Mouse (Mus musculus) ovary, postnatal 36 days (tissue): ENCODE data around the gene Sh3d19.
"Not testable (repeated sequence)": the region's sequence is repeated elsewhere in the genome, so short reads cannot be mapped to it uniquely, and the experiment has no call there.

Experiments used
- DNase-seq: peaks from one replicate; pipeline ENCODE4 v3.0.0; 2022; ENCODE audit warnings: low spot score, mixed read lengths

Gene Sh3d19

GRCm38 (mm10) chr3:85980036-85980435, 9.1 kb downstream of the Sh3d19 start:
- no peak for DNase-seq

GRCm38 (mm10) chr3:85981761-85982160, 10.9 kb downstream of the Sh3d19 start:
- DNase-seq: not testable (repeated sequence)

- no peak for DNase-seq
Measured at GRCm38 (mm10) chr3:85984537-85984936, 13.6 kb downstream of the Sh3d19 start.

GRCm38 (mm10) chr3:85987225-85987624, 16.3 kb downstream of the Sh3d19 start:
- no peak for DNase-seq

GRCm38 (mm10) chr3:85991140-85991801, 20.4 kb downstream of the Sh3d19 start:
- DNase-seq: no peak

- DNase-seq: no peak
Measured at GRCm38 (mm10) chr3:85991802-85992156, 20.9 kb downstream of the Sh3d19 start.

GRCm38 (mm10) chr3:85993744-85994143, 22.8 kb downstream of the Sh3d19 start:
- no peak for DNase-seq

- DNase-seq: no peak
Measured at GRCm38 (mm10) chr3:85994645-85995044, 23.7 kb downstream of the Sh3d19 start.

- no peak for DNase-seq
Measured at GRCm38 (mm10) chr3:86001271-86001670, 30.4 kb downstream of the Sh3d19 start.

- DNase-seq: no peak
Measured at GRCm38 (mm10) chr3:86002423-86002822, 31.5 kb downstream of the Sh3d19 start, which contains the start of gene Prss48. Prss48 (minus strand) TSS chr3:86002491.

GRCm38 (mm10) chr3:86002940-86003339, 32.0 kb downstream of the Sh3d19 start:
- DNase-seq: no peak

- no peak for DNase-seq
Measured at GRCm38 (mm10) chr3:86004751-86005150, 33.8 kb downstream of the Sh3d19 start.

GRCm38 (mm10) chr3:86010618-86011017, 39.7 kb downstream of the Sh3d19 start:
- no peak for DNase-seq

GRCm38 (mm10) chr3:86011373-86011772, 40.5 kb downstream of the Sh3d19 start:
- no peak for DNase-seq

- DNase-seq: no peak
Measured at GRCm38 (mm10) chr3:86011833-86012232, 40.9 kb downstream of the Sh3d19 start.

- DNase-seq: peak; percentile 13
Measured at GRCm38 (mm10) chr3:86013837-86014236, 42.9 kb downstream of the Sh3d19 start.

GRCm38 (mm10) chr3:86016965-86017364, 46.1 kb downstream of the Sh3d19 start:
- DNase-seq: no peak

- DNase-seq: no peak
Measured at GRCm38 (mm10) chr3:86017484-86017883, 46.6 kb downstream of the Sh3d19 start.

GRCm38 (mm10) chr3:86020921-86021650, 50.2 kb downstream of the Sh3d19 start:
- no peak for DNase-seq

GRCm38 (mm10) chr3:86021651-86022050, 50.7 kb downstream of the Sh3d19 start:
- no peak for DNase-seq

GRCm38 (mm10) chr3:86024065-86024795, 53.3 kb downstream of the Sh3d19 start:
- no peak for DNase-seq

- DNase-seq: no peak
Measured at GRCm38 (mm10) chr3:86025341-86026137, 54.6 kb downstream of the Sh3d19 start.
